Mouse (Mus musculus): ENCODE data around the gene Hoxb7. TPM values are rescaled to one million over a fixed set of nuclear protein-coding genes. Genes with fewer than 3 reads are reported as not detected.
A peak's percentile ranks its signal among the peaks of the same experiment; 100 is the strongest.

Gene Hoxb7
- polyA plus RNA-seq, 1 experiment = not detected

DNA sequence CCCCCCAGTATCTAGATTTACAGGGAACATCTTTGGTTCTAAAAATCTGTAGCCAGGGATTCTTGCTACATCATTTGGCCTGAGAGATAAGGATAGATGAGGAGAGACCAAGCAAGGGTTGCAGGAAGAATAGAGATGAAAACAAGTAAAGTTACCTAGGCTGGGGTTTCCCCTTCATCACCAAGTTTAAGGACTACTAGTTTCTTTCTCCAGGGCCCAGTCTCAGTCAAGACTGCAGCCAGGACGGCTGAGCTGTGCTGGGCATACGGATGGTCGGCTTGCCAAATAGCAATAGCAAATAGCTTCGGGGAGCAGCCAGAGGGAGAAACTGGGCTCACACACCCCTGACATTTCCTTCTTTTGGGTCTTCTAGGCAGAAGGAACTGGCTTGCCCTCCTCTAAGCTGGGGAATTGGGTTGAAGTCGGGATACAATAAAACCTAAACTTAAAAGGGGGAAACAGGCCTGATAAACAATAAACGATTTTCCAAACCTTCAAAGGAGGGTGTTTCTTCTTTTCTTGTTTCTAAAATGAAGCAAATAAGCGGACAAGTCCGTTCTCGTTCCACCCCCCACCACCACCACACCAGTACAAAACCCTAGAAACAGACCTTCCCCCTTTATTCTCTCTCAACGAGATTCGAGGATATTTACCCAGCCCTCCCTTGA lies 11.7 kb downstream of the Hoxb7 start:
- DNase-seq (ENCODE audit: extremely low spot score in 1 of 2, low spot score in 1 of 2) = no peak

DNA sequence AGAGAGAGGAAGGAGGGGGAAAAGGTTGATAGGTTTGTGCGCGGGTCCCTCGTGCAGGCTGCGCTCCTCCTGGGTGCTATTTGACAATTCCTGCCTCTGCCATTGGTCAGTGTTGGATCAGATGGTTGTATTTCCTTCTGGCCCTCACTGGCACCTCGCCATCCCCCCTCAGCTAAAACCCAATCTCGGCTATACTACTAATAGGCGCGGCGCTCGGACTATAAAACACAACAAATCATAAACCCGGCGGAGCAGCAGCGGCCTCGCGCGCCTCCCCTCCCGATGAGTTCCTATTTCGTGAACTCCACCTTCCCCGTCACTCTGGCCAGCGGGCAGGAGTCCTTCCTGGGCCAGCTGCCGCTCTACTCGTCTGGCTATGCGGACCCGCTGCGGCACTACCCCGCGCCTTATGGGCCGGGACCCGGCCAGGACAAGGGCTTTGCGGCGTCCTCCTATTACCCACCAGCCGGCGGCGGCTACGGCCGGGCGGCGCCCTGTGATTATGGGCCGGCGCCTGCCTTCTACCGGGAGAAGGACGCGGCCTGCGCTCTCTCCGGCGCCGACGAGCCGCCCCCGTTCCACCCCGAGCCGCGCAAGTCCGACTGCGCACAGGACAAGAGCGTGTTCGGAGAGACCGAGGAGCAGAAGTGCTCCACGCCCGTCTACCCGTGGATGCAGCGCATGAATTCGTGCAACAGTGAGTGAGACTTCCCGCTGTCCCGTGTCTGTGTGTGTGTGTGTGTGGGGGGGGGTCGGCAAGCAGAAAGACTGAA lies 12.7 kb downstream of the Hoxb7 start:
- no peak for DNase-seq (ENCODE audit: extremely low spot score in 1 of 2, low spot score in 1 of 2)

DNA sequence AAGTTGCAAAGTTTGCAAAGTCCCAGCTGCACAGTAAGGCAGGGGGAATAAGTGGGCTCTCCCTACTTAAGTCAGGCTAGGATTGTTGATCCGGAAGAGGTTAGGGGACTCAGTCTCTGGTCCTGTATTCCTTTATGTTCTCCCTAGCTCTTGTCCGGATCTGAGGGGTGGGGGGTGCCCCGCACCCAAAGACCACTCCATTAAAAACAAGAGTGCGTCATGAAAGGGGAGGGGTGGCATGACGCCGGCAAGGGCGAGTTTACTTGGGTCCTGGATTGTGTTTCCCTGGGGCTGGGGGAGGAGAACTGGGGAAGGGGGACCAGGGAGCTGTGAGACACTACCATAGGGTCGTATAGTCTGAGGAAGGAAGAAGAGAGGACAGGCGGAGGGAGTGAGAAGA lies 13.4 kb downstream of the Hoxb7 start:
- DNase-seq (ENCODE audit: extremely low spot score in 1 of 2, low spot score in 1 of 2) = no peak

DNA sequence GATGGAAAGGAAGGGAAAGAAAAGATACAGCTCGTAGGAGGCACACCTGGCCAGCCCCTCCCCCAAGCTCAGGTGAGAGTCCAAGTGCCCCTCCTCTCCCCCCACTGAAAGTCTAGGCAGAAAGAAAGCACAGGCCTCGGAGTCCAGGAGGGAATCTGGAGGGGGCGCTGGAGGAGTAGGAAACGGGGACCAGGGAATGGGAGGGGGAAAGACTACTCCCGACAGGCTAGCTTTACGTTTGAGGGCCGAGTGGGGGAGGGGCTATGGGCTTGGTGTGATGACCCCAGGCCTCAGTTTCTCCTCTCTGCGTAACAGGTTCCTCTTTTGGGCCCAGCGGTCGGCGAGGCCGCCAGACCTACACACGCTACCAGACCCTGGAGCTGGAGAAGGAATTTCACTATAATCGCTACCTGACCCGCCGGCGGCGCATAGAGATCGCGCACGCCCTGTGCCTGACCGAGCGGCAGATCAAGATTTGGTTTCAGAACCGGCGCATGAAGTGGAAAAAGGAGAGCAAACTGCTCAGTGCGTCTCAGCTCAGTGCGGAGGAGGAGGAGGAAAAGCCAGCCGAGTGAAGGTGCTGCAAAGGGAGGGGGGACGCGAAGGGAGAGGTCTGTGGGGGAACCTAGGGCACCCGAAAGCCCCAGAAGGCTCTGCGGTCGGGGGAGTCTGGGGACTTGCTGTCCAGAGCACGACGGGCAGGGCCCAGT lies 14.1 kb downstream of the Hoxb7 start:
- DNase-seq (ENCODE audit: extremely low spot score in 1 of 2, low spot score in 1 of 2) = no peak

DNA sequence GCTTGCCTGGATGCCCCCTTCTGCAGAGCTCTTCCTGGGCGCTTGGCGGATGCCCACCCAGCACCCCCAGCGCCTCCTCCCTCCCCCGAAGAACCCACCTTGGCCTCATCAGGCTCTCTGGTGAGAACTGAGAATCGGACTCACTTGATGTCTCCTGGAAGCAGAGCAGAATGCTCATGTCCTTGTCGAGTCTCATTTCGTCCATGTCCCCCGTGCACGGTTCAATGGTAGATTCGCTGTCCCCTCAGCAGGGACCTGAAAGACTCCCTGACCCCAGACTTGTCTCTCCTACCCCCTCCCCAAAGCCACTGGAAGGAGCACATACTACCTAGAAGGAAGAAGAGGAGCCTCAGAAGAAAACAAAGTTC lies 14.6 kb downstream of the Hoxb7 start:
- DNase-seq (ENCODE audit: extremely low spot score in 1 of 2, low spot score in 1 of 2) = no peak

DNA sequence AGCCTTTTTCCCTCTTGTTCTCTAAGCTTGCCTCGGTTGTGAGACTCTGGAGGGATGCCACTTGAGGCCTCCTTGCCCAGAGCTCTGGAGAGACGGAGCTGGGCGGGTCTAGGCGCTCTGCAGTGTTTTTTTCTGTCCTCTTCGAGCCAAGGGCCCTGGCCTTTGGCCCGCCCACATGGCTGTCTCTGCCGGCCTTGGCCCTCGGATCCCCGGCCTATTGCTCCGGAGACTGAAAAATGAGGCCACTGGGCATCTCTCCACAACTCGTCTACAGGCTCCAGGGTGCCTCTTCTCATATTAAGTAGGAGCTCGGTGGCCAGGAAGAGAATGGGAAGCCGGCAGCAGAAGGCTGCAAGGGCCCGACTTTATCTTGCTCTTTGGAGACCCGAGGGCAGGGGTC lies 15.4 kb downstream of the Hoxb7 start:
- peak in 1 of 2 experiments; percentile 51 for DNase-seq (ENCODE audit: extremely low spot score in 1 of 2, low spot score in 1 of 2)

DNA sequence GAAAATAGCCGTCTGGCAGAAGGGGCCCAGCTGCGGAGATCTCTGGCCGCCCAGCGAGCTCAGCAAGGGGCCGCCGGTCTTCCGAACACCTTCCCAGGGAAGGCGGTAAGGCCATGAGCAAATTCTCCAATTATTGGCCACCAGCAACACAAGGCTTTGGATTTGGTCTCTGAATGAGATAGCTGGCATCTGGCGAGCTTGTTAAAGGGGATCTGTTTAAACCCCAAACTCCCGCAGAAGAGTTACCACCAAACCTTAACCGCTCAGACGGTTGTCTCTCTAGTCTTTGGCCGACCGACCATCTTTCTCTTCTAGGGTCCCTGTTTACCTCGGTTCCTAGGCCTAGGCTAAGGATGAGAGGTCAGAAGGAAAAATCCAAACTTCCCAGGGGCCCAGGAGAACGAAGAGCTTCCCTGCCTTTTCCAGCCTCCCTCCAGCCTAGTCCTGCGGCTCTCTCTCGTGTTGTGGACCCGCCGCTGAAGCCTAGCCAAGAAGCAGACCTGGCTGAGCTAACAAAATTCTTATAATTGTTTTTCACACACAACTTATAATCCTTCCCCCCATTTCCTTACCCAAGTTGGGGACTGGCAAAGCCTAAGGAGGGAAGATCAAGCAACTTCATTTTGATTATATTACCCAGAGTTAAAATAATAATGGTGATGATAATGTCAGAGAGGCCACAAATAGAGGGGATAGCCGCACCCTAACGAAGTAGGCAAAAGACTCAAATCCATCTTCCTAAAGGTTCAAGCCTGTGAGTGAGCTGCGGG lies 16.1 kb downstream of the Hoxb7 start:
- no peak for DNase-seq (ENCODE audit: extremely low spot score in 1 of 2, low spot score in 1 of 2)

DNA sequence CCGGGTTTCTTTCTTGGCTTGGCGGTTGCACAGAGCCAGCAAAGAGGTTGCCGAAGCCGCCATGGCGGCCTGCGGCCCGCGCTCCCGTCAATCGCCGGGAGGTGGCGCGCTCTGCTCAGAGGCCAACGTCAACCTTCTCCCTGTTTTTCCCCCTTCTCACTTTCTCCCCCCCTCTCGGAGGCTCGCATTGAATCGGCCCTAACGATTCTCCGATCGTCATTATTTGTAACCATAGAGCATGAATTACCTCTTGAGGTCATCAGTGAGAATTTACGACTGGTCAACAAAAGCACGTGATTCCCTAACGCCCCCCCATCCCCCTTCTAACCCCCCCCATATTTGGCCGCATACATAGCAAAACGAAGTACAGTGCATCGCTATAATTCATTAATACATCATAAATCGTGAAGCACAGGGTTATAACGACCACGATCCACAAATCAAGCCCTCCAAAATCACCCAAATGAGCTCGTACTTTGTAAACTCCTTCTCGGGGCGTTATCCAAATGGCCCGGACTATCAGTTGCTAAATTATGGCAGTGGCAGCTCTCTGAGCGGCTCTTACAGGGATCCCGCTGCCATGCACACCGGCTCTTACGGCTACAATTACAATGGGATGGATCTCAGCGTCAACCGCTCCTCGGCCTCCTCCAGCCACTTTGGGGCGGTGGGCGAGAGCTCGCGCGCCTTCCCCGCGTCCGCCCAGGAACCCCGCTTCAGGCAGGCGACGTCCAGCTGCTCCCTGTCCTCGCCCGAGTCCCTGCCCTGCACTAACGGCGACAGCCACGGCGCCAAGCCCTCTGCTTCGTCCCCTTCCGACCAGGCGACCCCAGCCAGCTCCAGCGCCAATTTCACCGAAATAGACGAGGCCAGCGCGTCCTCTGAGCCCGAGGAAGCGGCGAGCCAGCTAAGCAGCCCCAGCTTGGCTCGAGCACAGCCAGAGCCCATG lies 17.0 kb downstream of the Hoxb7 start, which contains the start of gene Hoxb5:
Hoxb5 (plus strand) TSS at position 186 of the 949 bp plus-strand sequence.
- no peak for DNase-seq (ENCODE audit: extremely low spot score in 1 of 2, low spot score in 1 of 2)

DNA sequence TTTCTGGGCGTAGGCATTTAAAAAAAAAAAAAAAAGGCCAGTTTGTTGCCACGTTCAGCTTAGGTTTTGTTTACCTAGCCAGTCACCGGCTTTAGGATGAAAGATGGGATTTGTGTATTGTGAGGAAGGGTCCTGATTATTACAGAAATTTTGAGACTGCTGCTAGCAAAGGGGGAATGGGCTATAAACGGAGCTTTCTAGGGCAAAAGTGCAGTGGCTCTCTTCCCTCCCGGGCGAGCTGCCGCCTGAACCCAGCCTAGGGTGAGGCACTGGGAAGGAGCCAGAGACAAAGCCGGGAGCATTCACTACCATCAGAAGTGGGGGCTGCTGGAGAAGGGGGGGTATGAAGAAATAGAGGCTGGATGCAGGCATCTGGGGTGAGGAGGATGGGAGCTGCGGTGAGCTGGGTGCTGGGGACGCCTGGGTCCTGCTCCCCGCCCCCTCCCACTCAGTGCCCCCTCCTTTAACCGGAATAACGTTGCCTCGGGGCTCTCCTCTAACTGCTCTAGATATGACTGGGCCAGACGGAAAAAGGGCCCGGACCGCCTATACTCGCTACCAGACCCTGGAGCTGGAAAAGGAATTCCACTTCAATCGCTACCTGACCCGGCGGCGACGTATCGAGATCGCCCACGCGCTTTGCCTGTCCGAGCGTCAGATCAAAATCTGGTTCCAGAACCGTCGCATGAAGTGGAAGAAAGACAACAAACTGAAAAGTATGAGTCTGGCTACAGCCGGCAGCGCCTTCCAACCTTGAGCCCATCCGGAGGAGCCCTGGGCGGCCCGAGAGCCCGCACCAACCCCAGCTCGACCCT lies 18.2 kb downstream of the Hoxb7 start:
- no peak for DNase-seq (ENCODE audit: extremely low spot score in 1 of 2, low spot score in 1 of 2)

DNA sequence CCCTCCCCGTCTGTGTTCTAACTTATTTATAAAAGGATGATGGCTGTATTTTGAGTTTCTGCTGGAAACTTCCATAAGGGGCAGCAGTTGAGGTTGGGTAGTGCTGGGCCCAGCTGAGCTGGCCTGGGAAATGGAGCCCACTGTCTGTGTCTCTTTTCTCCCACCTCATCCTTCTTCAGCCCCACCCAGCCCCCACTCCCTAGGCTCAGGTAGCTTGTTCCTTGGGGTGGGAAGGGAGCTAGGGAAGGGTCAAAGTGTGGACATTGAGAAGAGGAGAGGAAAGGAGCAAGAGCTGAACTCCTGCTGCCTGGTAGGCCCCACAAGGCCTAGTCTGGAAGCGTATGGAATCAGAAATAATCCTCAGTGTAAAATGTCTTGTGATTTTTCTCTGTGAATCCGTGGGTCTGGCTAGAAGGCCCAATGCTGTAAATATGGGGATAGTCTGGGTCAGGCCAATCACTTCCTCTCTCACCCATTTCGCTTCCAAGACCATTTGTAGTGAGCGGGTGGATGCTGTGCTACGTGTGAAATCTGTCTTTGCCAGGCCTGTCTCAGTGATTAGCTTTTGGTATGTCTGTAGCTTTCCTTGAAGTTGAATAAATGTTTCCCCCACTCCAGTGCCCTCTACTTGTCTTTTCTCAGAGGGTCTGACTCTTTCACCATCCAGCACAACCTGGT lies 19.2 kb downstream of the Hoxb7 start:
- DNase-seq (ENCODE audit: extremely low spot score in 1 of 2, low spot score in 1 of 2) = no peak

DNA sequence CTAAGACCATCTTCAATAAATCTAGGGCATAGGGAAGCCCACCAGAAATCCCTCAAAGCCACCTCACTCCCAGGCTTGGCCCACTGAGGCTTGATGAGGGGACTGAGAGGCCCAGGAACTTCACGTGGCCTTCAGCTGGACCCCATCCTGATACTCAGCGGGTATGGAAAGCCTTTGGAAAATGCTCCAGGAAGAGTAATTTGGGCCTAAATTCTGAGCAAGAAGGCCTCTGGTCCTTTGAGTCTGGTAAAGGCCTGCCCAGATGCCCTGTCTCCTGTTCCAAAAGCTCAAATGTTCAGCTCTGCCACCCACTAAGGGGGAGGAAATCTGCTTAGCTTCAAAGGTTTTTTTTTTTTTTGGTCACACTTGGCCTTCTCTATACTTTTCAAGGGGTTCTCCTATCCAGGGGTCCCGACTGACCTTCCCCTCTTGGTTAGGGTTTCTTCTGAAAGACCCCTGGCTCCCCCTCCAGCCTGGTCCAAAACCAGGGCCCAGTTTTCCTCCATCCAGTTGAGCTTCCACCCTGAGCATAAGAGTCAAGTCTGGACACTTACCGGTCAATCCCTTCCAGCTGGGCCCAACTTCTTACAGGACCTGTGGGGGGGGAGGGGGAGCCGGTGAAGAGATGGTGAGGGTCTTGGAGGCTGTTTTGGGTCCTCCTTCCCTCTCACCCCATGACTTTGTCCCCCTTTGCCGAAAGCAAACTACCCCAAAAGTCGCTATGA lies 19.9 kb downstream of the Hoxb7 start:
- no peak for DNase-seq (ENCODE audit: extremely low spot score in 1 of 2, low spot score in 1 of 2)

DNA sequence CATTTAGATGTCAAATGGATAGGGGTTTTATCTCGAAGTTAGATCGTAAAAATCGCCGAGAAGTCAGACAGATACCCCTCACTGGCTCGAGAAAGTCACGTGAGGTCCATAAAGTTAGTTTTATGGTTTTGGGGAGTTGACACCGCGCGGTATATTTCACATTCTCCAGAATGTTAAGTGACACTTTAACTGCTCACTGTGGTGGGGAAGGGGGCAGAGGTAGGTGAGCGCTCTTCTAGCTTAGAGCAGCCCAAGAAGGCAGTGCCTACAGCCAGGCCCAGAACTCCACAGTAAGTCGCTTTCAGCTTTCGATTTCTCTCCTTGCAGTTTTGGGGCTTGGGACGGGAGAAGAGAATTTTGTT lies 20.5 kb downstream of the Hoxb7 start:
- DNase-seq (ENCODE audit: extremely low spot score in 1 of 2, low spot score in 1 of 2) = no peak

DNA sequence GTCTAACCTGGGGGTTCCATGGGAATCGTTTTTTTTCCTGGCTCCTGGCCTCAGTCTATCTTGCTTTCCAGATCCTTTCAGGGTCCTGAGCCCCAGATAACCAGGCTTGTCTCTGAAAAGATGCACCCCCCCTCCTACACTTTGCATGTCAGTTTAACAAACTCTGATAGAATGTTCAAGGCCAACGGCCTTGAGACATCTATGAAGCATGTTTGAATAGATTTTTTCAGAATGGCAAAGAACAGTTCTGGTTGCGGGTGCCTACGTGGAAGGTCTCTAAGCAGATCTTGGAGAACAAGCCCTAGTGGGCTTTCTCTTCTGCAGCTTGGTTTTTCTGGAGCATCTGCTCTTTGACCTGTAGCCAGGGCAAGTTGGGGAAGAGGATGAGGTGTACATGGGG lies 22.3 kb downstream of the Hoxb7 start:
- no peak for DNase-seq (ENCODE audit: extremely low spot score in 1 of 2, low spot score in 1 of 2)

DNA sequence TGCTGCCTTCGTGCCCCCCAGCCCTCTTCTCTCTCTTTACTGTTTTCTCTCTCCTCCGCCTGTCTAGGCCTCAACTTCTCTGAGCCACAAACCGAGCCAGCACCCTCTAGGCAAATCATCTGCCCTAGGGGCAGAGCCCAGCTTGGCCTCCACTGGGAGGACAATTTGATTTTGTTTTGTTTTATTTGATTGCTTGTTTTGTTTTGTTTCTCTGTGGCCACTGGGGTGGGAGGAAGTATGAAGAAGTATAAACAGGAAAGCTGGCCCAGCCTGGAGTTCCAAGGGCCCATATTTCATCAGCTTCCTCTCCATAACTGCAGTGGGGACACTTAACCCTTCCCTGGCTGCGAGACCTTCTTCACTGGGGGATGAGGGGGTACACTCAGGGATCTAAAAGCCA lies 22.9 kb downstream of the Hoxb7 start:
- no peak for DNase-seq (ENCODE audit: extremely low spot score in 1 of 2, low spot score in 1 of 2)

DNA sequence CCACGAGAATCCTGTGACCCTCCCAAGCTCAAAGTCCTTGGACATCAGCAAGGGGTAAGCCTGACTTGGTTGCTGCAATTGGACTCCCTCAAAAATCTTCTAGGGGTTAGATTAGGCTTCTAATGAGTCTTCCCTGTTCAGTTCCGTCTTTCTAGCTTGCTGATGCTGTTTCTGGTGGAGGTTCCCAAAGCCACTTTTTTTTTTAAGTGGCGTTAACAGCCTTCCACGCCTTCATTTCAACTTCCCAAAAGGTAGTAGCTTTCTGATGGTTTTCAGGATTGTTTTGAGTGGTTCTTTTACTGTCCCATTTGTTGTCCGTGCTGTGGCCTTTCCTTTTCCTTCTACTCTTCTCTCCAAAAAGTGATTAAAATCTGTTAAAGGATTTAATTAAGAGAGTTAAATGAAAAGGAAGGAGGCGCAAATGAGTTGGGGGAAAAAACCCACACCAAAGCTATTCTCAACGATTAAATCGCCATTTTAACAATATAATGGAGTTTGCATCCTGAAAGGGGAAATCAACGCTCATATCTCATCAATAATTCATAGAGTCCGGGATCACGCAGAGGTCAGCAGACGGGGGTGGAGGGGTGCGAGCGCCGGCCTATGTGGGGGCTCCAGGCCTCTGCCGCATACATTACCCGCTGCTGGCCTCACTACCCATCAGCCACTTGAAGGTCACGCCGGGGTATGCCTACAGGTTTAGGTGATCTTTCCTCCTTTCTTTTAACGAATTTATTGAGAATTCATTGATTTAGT lies 23.9 kb downstream of the Hoxb7 start:
- no peak for DNase-seq (ENCODE audit: extremely low spot score in 1 of 2, low spot score in 1 of 2)

DNA sequence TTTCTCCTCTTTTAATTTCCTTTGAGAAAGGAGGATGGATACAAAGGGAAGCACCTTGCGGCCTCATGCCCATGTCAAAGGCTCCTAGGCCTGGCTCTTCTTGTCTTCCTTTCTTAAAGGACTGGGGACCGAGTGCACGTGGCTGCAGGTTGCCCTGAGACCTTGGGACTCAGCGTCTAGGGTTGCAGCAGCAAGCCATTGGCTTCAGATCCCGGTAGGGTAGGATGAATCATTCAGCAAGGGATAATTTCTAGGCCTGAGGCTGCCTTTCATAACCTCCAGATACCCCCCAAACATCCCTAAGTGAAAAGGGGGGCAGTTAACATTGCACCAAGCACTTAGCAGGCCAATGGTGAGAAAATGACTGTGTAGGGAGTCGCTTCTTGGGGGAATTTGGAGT lies 24.7 kb downstream of the Hoxb7 start:
- no peak for DNase-seq (ENCODE audit: extremely low spot score in 1 of 2, low spot score in 1 of 2)
